Comparison of ENCODE assay signal across 9 mouse cellular contexts in the genomic region with DNA sequence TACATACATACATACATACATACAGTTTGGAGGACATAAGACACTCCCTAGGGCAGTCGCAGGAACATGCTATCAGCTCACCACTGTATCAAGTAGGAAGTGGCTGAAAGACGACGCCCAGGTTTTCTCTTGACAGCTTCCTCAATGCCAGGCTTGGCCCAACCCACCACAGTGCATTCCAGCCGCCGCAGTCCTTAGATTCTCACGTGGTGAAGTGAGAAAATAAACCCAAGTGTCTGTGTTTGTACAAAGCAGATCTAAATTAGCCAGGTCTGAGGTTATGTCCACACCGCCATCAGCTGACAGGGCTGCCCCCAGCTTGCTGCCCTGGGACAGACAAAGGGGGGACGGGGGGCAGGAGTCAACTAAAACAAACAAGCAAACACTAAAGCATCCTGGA.
DNase-seq lines count a peak whose midpoint lies in the region; ATAC-seq lines count a peak whose summit lies in the region.
"Had no signal": no experiment of that assay in that cellular context is flagged by ENCODE, and none has a peak within 500 bp of the region (broad histone marks: within the 10 kb centered on the region; RNA-seq: fewer than 3 reads in every experiment).

No protein-coding gene starts in this region.

- no peaks in the 10 kb centered on the region for H3K27me3 ChIP-seq in heart, embryonic 14.5 days (ENCODE audit: control insufficient read depth, insufficient read depth, low read length)
- no peaks in the 10 kb centered on the region for H3K27me3 ChIP-seq in liver, embryonic 16.5 days (ENCODE audit: control insufficient read depth, insufficient read depth, low read depth, low read length)
- H3K27me3 ChIP-seq in stomach, embryonic 15.5 days (replicated peaks) = no peaks in the 10 kb centered on the region

- peak overlapping the region; percentile 34 for H3K4me2 ChIP-seq in heart, embryonic 14.5 days (ENCODE audit: low read length)
- H3K4me2 ChIP-seq in liver, embryonic 16.5 days (ENCODE audit: low read depth, low read length) = no peak overlapping the region
- no peak overlapping the region for H3K4me2 ChIP-seq in stomach, embryonic 15.5 days

- peak overlapping the region; percentile 24 to 41; a peak in 1 of 4 replicates for H3K27ac ChIP-seq in heart, embryonic 14.5 days (replicated peaks in 1 of 2; ENCODE audit: control insufficient read depth in 1 of 2, insufficient read depth in 1 of 2, low read depth in 2 of 2, low read length in 2 of 2)
- no peak overlapping the region for H3K27ac ChIP-seq in liver, embryonic 16.5 days (ENCODE audit: low read length)
- no peak overlapping the region for H3K27ac ChIP-seq in stomach, embryonic 15.5 days

- 3% methylated on average over 8 of the region's 8 CpGs for WGBS in heart, embryonic 14.5 days
- WGBS in liver, embryonic 16.5 days (ENCODE audit: insufficient replicate concordance) = 19% methylated on average over 8 of the region's 8 CpGs
- WGBS in stomach, embryonic 15.5 days = 19% methylated on average over 8 of the region's 8 CpGs

- no peaks in the 10 kb centered on the region for H3K9me3 ChIP-seq in heart, embryonic 14.5 days (ENCODE audit: control insufficient read depth, low read length)
- no peaks in the 10 kb centered on the region for H3K9me3 ChIP-seq in liver, embryonic 16.5 days (replicated peaks; ENCODE audit: control insufficient read depth, low read length)
- H3K9me3 ChIP-seq in stomach, embryonic 15.5 days = no peaks in the 10 kb centered on the region

- H3K36me3 ChIP-seq in heart, embryonic 14.5 days (ENCODE audit: control insufficient read depth, insufficient read depth, low read length) = no peaks in the 10 kb centered on the region
- H3K36me3 ChIP-seq in liver, embryonic 16.5 days (ENCODE audit: control insufficient read depth, insufficient read depth) = no peaks in the 10 kb centered on the region
- H3K36me3 ChIP-seq in stomach, embryonic 15.5 days = no peaks in the 10 kb centered on the region

- H3K4me3 ChIP-seq in heart, embryonic 14.5 days (ENCODE audit: control insufficient read depth in 1 of 2, insufficient read depth in 1 of 2, low read depth in 1 of 2, low read length in 2 of 2) = no peak overlapping the region
- no peak overlapping the region for H3K4me3 ChIP-seq in liver, embryonic 16.5 days (ENCODE audit: low read depth, low read length)
- H3K4me3 ChIP-seq in stomach, embryonic 15.5 days (replicated peaks) = no peak overlapping the region

- peaks cover 13 to 15% of the 10 kb centered on the region in 2 experiments; a peak in 3 of 4 replicates for H3K4me1 ChIP-seq in heart, embryonic 14.5 days (ENCODE audit: control insufficient read depth in 2 of 2, insufficient read depth in 2 of 2, low read length in 2 of 2)
- peaks cover 5% of the 10 kb centered on the region for H3K4me1 ChIP-seq in liver, embryonic 16.5 days (ENCODE audit: control insufficient read depth, low read depth, low read length)
- no peaks in the 10 kb centered on the region for H3K4me1 ChIP-seq in stomach, embryonic 15.5 days

- ATAC-seq in heart, embryonic 14.5 days (ENCODE audit: insufficient number of reproducible peaks, insufficient read depth, low FRiP score, low read depth) = peak; percentile 75
- peak; percentile 41 for ATAC-seq in liver, embryonic 16.5 days (ENCODE audit: low read depth)
- peak; percentile 83 for ATAC-seq in stomach, embryonic 15.5 days (ENCODE audit: insufficient read depth, low FRiP score, low read depth)
- ATAC-seq: forebrain, embryonic 16.5 days had no signal

- no peak overlapping the region for H3K9ac ChIP-seq in heart, embryonic 14.5 days (ENCODE audit: low read length)
- H3K9ac ChIP-seq in liver, embryonic 16.5 days (ENCODE audit: low read depth, low read length) = no peak overlapping the region
- no peak overlapping the region for H3K9ac ChIP-seq in stomach, embryonic 15.5 days

- peak; percentile 38 to 53 for DNase-seq in lung, adult 18-20 months
- DNase-seq in lung, postnatal 14 days = no peak
- DNase-seq in adrenal gland, adult 2 months = no peak
- no peak for DNase-seq in ovary, adult 18-20 months (ENCODE audit: low spot score)
- no peak for DNase-seq in frontal cortex, postnatal 25 days (ENCODE audit: low spot score in 2 of 2)

Comparison
In these comparisons a context has a peak if more than half of its experiments do, and no peak if none do; other contexts are left out.
1. DNase-seq: peak in lung, adult 18-20 months (2 of 2); none in lung, postnatal 14 days (single experiment), adrenal gland, adult 2 months (single experiment), ovary, adult 18-20 months (single experiment) and frontal cortex, postnatal 25 days (0 of 2).
2. H3K27ac ChIP-seq: peak in heart, embryonic 14.5 days (2 of 2); none in liver, embryonic 16.5 days (single experiment) and stomach, embryonic 15.5 days (single experiment).
3. Peak in every context shown above with its lines, with median percentiles within 50 percentile points of each other: ATAC-seq.